Mouse (Mus musculus) midbrain, postnatal 0 days (tissue): ENCODE measurements around the gene Vwa1. TPM values are rescaled to one million over a fixed set of nuclear protein-coding genes. Genes with fewer than 3 reads are reported as not detected.

Experiments
- ATAC-seq: fragments of 200-750 bp; cut with Nextera tagmentation; 2 replicates; pipeline ENCODE4 v1.8.0; 2017; ENCODE audit warnings: moderate number of reproducible peaks, mild to moderate bottlenecking, moderate TSS enrichment, moderate library complexity; ENCODE audit not compliant: low FRiP score
- DNase-seq: peaks from one replicate; pipeline ENCODE4 v3.0.0-alpha.2; 2015; ENCODE audit warnings: low spot score
- H3K27ac ChIP-seq: fragments of 300-500 bp; sonication (generic); 2 replicates; pipeline ENCODE4 v1.5.1; 2014; ENCODE audit warnings: low read depth, mild to moderate bottlenecking, low read length, mixed read lengths
- H3K27me3 ChIP-seq: fragments of 300-500 bp; sonication (generic); 2 replicates; pipeline ENCODE4 v1.6.1; 2014; ENCODE audit warnings: low read length, control low read depth, mixed read lengths; ENCODE audit not compliant: insufficient read depth
- H3K36me3 ChIP-seq: fragments of 300-500 bp; sonication (generic); 2 replicates; pipeline ENCODE4 v1.6.1; 2014; ENCODE audit warnings: low read length, control low read depth, mixed read lengths; ENCODE audit not compliant: insufficient read depth
- H3K4me1 ChIP-seq: fragments of 300-500 bp; sonication (generic); 2 replicates; pipeline ENCODE4 v1.6.1; 2014; ENCODE audit warnings: mild to moderate bottlenecking, control low read depth, antibody characterized with exemption, low read length, mixed read lengths; ENCODE audit not compliant: insufficient read depth
- H3K4me2 ChIP-seq: fragments of 300-500 bp; sonication (generic); 2 replicates; pipeline ENCODE4 v1.6.1; 2014; ENCODE audit warnings: low read depth, mild to moderate bottlenecking, low read length, mixed read lengths; ENCODE audit not compliant: poor library complexity, severe bottlenecking
- H3K4me3 ChIP-seq: fragments of 300-500 bp; sonication (generic); 2 replicates; pipeline ENCODE4 v1.5.1; 2014; ENCODE audit warnings: low read depth, mild to moderate bottlenecking, low read length, moderate library complexity
- H3K9ac ChIP-seq: fragments of 300-500 bp; sonication (generic); replicated peaks from 2 replicates; pipeline ENCODE4 v1.6.1; 2014; ENCODE audit warnings: mild to moderate bottlenecking, low read length, moderate library complexity, mixed read lengths; ENCODE audit not compliant: poor library complexity, severe bottlenecking
- H3K9me3 ChIP-seq: fragments of 300-500 bp; sonication (generic); 2 replicates; pipeline ENCODE4 v1.6.1; 2016; ENCODE audit warnings: low read length, control low read depth
- CTCF ChIP-seq: IDR thresholded peaks from 2 replicates; pipeline ENCODE4 v1.5.1; 2016; ENCODE audit warnings: antibody characterized with exemption, mild to moderate bottlenecking
- WGBS: fragments of 180-500 bp; shearing (Covaris S2); extraction: QIAGEN DNeasy Blood & Tissue Kit; methylation state at CpG from one replicate; pipeline ENCODE4 v1.1.7; 2014; 5-methylcytosine and 5-hydroxymethylcytosine counted together
- polyA plus RNA-seq: library from polyadenylated mRNA; unstranded; fragments of >200 nt; fragmentation: Nextera tagmentation; extraction: Ambion mirVana; gene quantifications from 2 replicates; pipeline ENCODE4 v1.2.1, GENCODE M21; 2015
- total RNA-seq: library from RNA; depleted of rRNA; stranded (reverse); fragments of >200 nt; gene quantifications from 2 replicates; pipeline ENCODE4 v1.2.3, GENCODE M21; 2014

Vwa1 gene
- total and polyA plus RNA-seq, 2 experiments from 2014 or later, result 25.5 to 42.5 TPM

DNA sequence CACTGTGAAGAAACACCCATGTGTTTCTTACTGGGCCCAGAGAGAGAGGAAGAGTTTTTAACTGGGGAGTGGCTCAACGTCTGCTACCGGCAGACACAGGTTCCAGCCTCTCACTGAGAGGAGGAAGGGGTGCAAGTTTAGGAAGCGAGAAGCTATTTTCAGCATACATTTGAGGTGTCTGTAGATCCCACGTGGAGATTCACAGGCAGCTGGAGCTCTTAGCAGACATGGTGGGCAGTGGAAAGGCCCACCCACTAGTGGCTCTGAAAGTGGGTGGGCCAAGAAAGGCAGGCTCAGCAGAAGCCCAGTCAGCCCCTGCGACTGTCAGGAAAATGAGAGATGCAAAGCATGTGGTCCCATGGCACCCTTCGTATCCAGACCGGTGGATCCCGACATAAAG, 36.2 kb downstream of the Vwa1 start:
- Histone ChIP-seq H3K4me3 (no peak overlapping the region), H3K27me3 (no peaks in the 10 kb centered on the region), H3K9me3 (no peaks in the 10 kb centered on the region), H3K4me1 (peaks cover 10% of the 10 kb centered on the region; the same call in 1 of the 2 replicates), H3K4me2 (no peak overlapping the region), H3K9ac (no peak overlapping the region), H3K27ac (no peak overlapping the region), H3K36me3 (peaks cover 43% of the 10 kb centered on the region)
- TF ChIP-seq CTCF, result no peak
- ATAC-seq, result no peak
- 67% methylated on average over 8 of the region's 8 CpGs for WGBS
- no peak for DNase-seq

GRCm38 (mm10) chr4:155736421-155736820, 38.1 kb downstream of the Vwa1 start:
- Histone ChIP-seq H3K4me3 (peak overlapping the region; percentile 74; the same call in 1 of the 2 replicates), H3K27me3 (no peaks in the 10 kb centered on the region), H3K36me3 (peaks cover 29% of the 10 kb centered on the region), H3K4me1 (peaks cover 10% of the 10 kb centered on the region; the same call in 1 of the 2 replicates), H3K27ac (no peak overlapping the region), H3K9ac (peak overlapping the region; percentile 91; the same call in 1 of the 2 replicates), H3K4me2 (peak overlapping the region; percentile 70), H3K9me3 (no peaks in the 10 kb centered on the region)
- ATAC-seq (no peak), DNase-seq (no peak)
- WGBS, result 87% methylated on average over 5 of the region's 5 CpGs
- TF ChIP-seq CTCF, result no peak

GRCm38 (mm10) chr4:155735788-155736187, 38.7 kb downstream of the Vwa1 start:
- Histone ChIP-seq H3K27me3 (no peaks in the 10 kb centered on the region), H3K27ac (peak overlapping the region; percentile 94), H3K4me1 (peaks cover 10% of the 10 kb centered on the region; the same call in 1 of the 2 replicates), H3K9ac (peak overlapping the region; percentile 91), H3K9me3 (no peaks in the 10 kb centered on the region), H3K4me2 (peak overlapping the region; percentile 70), H3K36me3 (peaks cover 28% of the 10 kb centered on the region), H3K4me3 (peak overlapping the region; percentile 74)
- ATAC-seq (no peak), DNase-seq (no peak)
- TF ChIP-seq CTCF, result no peak
- 61% methylated on average over 5 of the region's 5 CpGs for WGBS

GRCm38 (mm10) chr4:155734951-155735702, 39.4 kb downstream of the Vwa1 start:
- no peaks in the 10 kb centered on the region for H3K27me3 ChIP-seq
- ATAC-seq (peak; percentile 72), DNase-seq (peak; percentile 73)
- peaks cover 10% of the 10 kb centered on the region; the same call in 1 of the 2 replicates for H3K4me1 ChIP-seq
- peak overlapping the region; percentile 94 for H3K27ac ChIP-seq
- H3K4me3 ChIP-seq, result peak overlapping the region; percentile 74
- peak; percentile 18 for TF ChIP-seq CTCF
- peak overlapping the region; percentile 70 for H3K4me2 ChIP-seq
- peak overlapping the region; percentile 91 for H3K9ac ChIP-seq
- peaks cover 21% of the 10 kb centered on the region for H3K36me3 ChIP-seq
- under 1% methylated on average over 41 of the region's 79 CpGs for WGBS
- no peaks in the 10 kb centered on the region for H3K9me3 ChIP-seq

GRCm38 (mm10) chr4:155734350-155734941, 40.1 kb downstream of the Vwa1 start, which contains the start of gene Tmem240:
TSS of gene Tmem240 (plus strand) at chr4:155734800.
- peak within 1 kb of the TSS; percentile 91 for H3K9ac ChIP-seq
- DNase-seq, result peak; percentile 94
- peak within 1 kb of the TSS; percentile 70 for H3K4me2 ChIP-seq
- no peaks in the 10 kb centered on the region for H3K9me3 ChIP-seq
- ATAC-seq, result peak; percentile 89
- H3K4me3 ChIP-seq, result peak within 1 kb of the TSS; percentile 74
- no peaks in the 10 kb centered on the region for H3K27me3 ChIP-seq
- no peak for TF ChIP-seq CTCF
- H3K36me3 ChIP-seq, result peaks cover 15% of the 10 kb centered on the region; the same call in 1 of the 2 replicates
- peaks cover 10% of the 10 kb centered on the region; the same call in 1 of the 2 replicates for H3K4me1 ChIP-seq
- WGBS, result under 1% methylated on average over 25 of the region's 35 CpGs
- peak within 1 kb of the TSS; percentile 94 for H3K27ac ChIP-seq
